ENCODE assay signal across 22 mouse cellular contexts in the genomic region with DNA sequence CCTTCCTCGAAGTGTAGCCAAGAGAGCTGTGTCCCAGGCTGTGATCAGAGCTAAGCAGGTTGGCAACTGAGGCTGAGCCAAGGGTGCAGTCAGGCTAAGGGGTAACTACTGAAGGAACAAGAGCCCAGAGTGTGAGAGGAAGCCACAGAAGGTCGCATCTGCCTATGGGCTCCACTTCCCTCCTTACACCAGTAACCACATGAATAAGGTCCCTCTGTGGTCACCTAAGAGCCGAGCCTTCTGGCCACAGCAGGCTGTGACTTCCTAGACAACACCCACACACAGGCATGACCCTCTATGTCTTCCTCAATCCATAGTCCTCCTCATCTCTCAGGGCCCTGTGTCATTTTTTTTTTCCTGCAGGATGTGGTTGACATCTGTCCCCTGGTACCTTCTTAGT. TPM values are rescaled to one million over a fixed set of nuclear protein-coding genes. Genes with fewer than 3 reads are reported as not detected.
DNase-seq lines count a peak whose midpoint lies in the region; TF ChIP-seq lines count a peak whose summit lies in the region.
"Had no signal": no experiment of that assay in that cellular context is flagged by ENCODE, and none has a peak within 500 bp of the region (broad histone marks: within the 10 kb centered on the region; RNA-seq: fewer than 3 reads in every experiment).

No protein-coding gene starts in this region.

- intact Hi-C loops in heart, postnatal 14 days (cut with DNase I) = loop anchor here (5.0 kb wide), 1 partner anchor 77 kb away; no protein-coding TSS in a partner anchor

- no peak overlapping the region for H3K27ac ChIP-seq in thymus, adult 2 months (ENCODE audit: control insufficient read depth, insufficient read depth, low read length)
- no peak overlapping the region for H3K27ac ChIP-seq in limb, embryonic 10.5 days
- H3K27ac ChIP-seq: hindbrain, embryonic 13.5 days; lung, embryonic 15.5 days had no signal

- 2% methylated on average over 3 of the region's 3 CpGs for WGBS in thymus, adult 2 months
- WGBS in limb, embryonic 10.5 days = 86% methylated on average over 3 of the region's 3 CpGs

- TF ChIP-seq POLR2A in thymus, adult 2 months (IDR thresholded peaks at IDR 0.05; ENCODE audit: control insufficient read depth, extremely low read depth, insufficient read depth, low read length, poor library complexity) = no peak

- no peak for TF ChIP-seq CTCF in thymus, adult 2 months (IDR thresholded peaks at IDR 0.05; ENCODE audit: borderline replicate concordance, control insufficient read depth, extremely low read depth, insufficient read depth, low read length, poor library complexity)

- H3K4me3 ChIP-seq in thymus, adult 2 months (ENCODE audit: control insufficient read depth, insufficient read depth, low read length) = no peak overlapping the region
- H3K4me3 ChIP-seq in limb, embryonic 10.5 days = no peak overlapping the region
- H3K4me3 ChIP-seq: heart, embryonic 13.5 days; hindbrain, embryonic 13.5 days; lung, embryonic 15.5 days had no signal

- H3K4me1 ChIP-seq in thymus, adult 2 months (replicated peaks; ENCODE audit: control insufficient read depth, insufficient read depth, low read length) = peaks cover 15% of the 10 kb centered on the region
- H3K4me1 ChIP-seq in limb, embryonic 10.5 days = peaks cover 31% of the 10 kb centered on the region

- DNase-seq in heart, adult 11 months = peak; percentile 86
- DNase-seq in heart, postnatal 14 days = no peak
- peak; percentile 23 for DNase-seq in thymus, postnatal 0 days (ENCODE audit: low spot score)
- no peak for DNase-seq in thymus, adult 2 months
- peak; percentile 29 for DNase-seq in limb, embryonic 10.5 days (ENCODE audit: low spot score)
- DNase-seq in spleen, postnatal 14 days (ENCODE audit: low spot score in 2 of 2) = no peak
- DNase-seq in gastrocnemius, adult 8-10 months (ENCODE audit: low spot score in 2 of 2) = no peak
- DNase-seq in right cerebral cortex, adult 18-20 months = no peak
- DNase-seq: gastrocnemius, postnatal 14 days; kidney, adult 11 months; right cerebral cortex, postnatal 14 days had no signal

- no peaks in the 10 kb centered on the region for H3K27me3 ChIP-seq in thymus, adult 2 months (ENCODE audit: control insufficient read depth, insufficient read depth, low read length)
- H3K27me3 ChIP-seq in limb, embryonic 10.5 days (ENCODE audit: low read depth, poor library complexity, severe bottlenecking) = peaks cover 21% of the 10 kb centered on the region; the same call in 1 of the 2 replicates
- H3K27me3 ChIP-seq: lung, embryonic 15.5 days had no signal

- no peaks in the 10 kb centered on the region for H3K36me3 ChIP-seq in thymus, adult 2 months (ENCODE audit: control insufficient read depth, insufficient read depth, low read length)
- no peaks in the 10 kb centered on the region for H3K36me3 ChIP-seq in limb, embryonic 10.5 days
- H3K36me3 ChIP-seq: G1E; heart, embryonic 13.5 days; hindbrain, embryonic 13.5 days; lung, embryonic 15.5 days had no signal

- no peaks in the 10 kb centered on the region for H3K9me3 ChIP-seq in limb, embryonic 10.5 days (replicated peaks)
- H3K9me3 ChIP-seq: heart, embryonic 13.5 days; hindbrain, embryonic 13.5 days; lung, embryonic 15.5 days had no signal

RNA-seq across cellular contexts. Expression of a gene that starts 12.9 kb away (rescaled TPM):
- total RNA-seq in heart, postnatal 14 days (2021) = not detected
- polyA plus RNA-seq in thymus, postnatal 0 days (2015; fragmentation: Nextera tagmentation; extraction: Ambion mirVana) = not detected in 2 replicates
- polyA plus RNA-seq in thymus, adult 2 months (2012; rRNA removed) = 0.19 TPM in 1 of 2 replicates, not detected in the other
- not detected in 2 replicates for polyA plus RNA-seq in limb, embryonic 10.5 days (2016; fragmentation: Nextera tagmentation; extraction: Ambion mirVana)
- not detected for total RNA-seq in gastrocnemius, adult 8-10 months (2022)
- total RNA-seq: adrenal gland, adult 2 months; G1E; gastrocnemius, postnatal 14 days; liver, adult 2 months; megakaryocyte-erythroid progenitor cell, adult 5-6 weeks had no signal
- polyA plus RNA-seq: adrenal gland, adult 2 months; C2C12; cerebellum, adult 2 months; forebrain, embryonic 16.5 days; G1E; heart, embryonic 13.5 days; hindbrain, embryonic 13.5 days; liver, adult 2 months; lung, embryonic 15.5 days; urinary bladder, adult 2 months had no signal

RNA-seq across cellular contexts. Expression of a gene that starts 43.5 kb away (rescaled TPM):
- not detected for total RNA-seq in heart, postnatal 14 days (2021)
- polyA plus RNA-seq in thymus, postnatal 0 days (2015; fragmentation: Nextera tagmentation; extraction: Ambion mirVana) = not detected in 2 replicates
- not detected in 2 replicates for polyA plus RNA-seq in thymus, adult 2 months (2012; rRNA removed)
- not detected in 2 replicates for polyA plus RNA-seq in limb, embryonic 10.5 days (2016; fragmentation: Nextera tagmentation; extraction: Ambion mirVana)
- not detected for total RNA-seq in gastrocnemius, adult 8-10 months (2022)
- total RNA-seq: adrenal gland, adult 2 months; G1E; gastrocnemius, postnatal 14 days; liver, adult 2 months; megakaryocyte-erythroid progenitor cell, adult 5-6 weeks had no signal
- polyA plus RNA-seq: adrenal gland, adult 2 months; C2C12; cerebellum, adult 2 months; forebrain, embryonic 16.5 days; G1E; heart, embryonic 13.5 days; hindbrain, embryonic 13.5 days; liver, adult 2 months; lung, embryonic 15.5 days; urinary bladder, adult 2 months had no signal

RNA-seq across cellular contexts. Expression of a gene that starts 58.7 kb away (rescaled TPM):
- 100 to 1,000 TPM; 165 to 168 TPM for total RNA-seq in heart, postnatal 14 days (2021)
- polyA plus RNA-seq in thymus, postnatal 0 days (2015; fragmentation: Nextera tagmentation; extraction: Ambion mirVana) = 3.1 and 3.8 TPM in 2 replicates
- polyA plus RNA-seq in thymus, adult 2 months (2012; rRNA removed) = 11.5 and 14.5 TPM in 2 replicates
- polyA plus RNA-seq in limb, embryonic 10.5 days (2016; fragmentation: Nextera tagmentation; extraction: Ambion mirVana) = 10.5 and 13.3 TPM in 2 replicates
- 100 to 1,000 TPM; 149 to 182 (median 166) TPM for total RNA-seq in gastrocnemius, adult 8-10 months (2022)

Comparison
In these comparisons a context has a peak if more than half of its experiments do, and no peak if none do; other contexts are left out.
1. DNase-seq: peak in heart, adult 11 months (single experiment), thymus, postnatal 0 days (single experiment) and limb, embryonic 10.5 days (single experiment); none in heart, postnatal 14 days (0 of 2), thymus, adult 2 months (single experiment), spleen, postnatal 14 days (0 of 2), gastrocnemius, adult 8-10 months (0 of 2) and right cerebral cortex, adult 18-20 months (single experiment).